Comparison of ENCODE assay signal across 10 mouse cellular contexts in genomic region chr3:95629755-95630154, GRCm38 (mm10). TPM values are rescaled to one million over a fixed set of nuclear protein-coding genes. Genes with fewer than 3 reads are reported as not detected.
A peak's percentile ranks its signal among the peaks of the same experiment; 100 is the strongest.
DNase-seq lines count a peak whose midpoint lies in the region; ATAC-seq lines count a peak whose summit lies in the region.
"Had no signal": no experiment of that assay in that cellular context is flagged by ENCODE, and none has a peak within 500 bp of the region (broad histone marks: within the 10 kb centered on the region; RNA-seq: fewer than 3 reads in every experiment).

No protein-coding gene starts in this region.

- no peak for ATAC-seq in midbrain, embryonic 11.5 days (ENCODE audit: low FRiP score)
- no peak for ATAC-seq in midbrain, embryonic 15.5 days (replicated peaks)
- no peak for ATAC-seq in intestine, embryonic 16.5 days
- no peak for ATAC-seq in kidney, embryonic 14.5 days (ENCODE audit: low FRiP score, low TSS enrichment)

- H3K9me3 ChIP-seq in midbrain, embryonic 11.5 days (ENCODE audit: control insufficient read depth, low read length): no peaks in the 10 kb centered on the region
- no peaks in the 10 kb centered on the region for H3K9me3 ChIP-seq in midbrain, embryonic 15.5 days
- no peaks in the 10 kb centered on the region for H3K9me3 ChIP-seq in intestine, embryonic 16.5 days (ENCODE audit: control insufficient read depth, low read length)
- no peaks in the 10 kb centered on the region for H3K9me3 ChIP-seq in kidney, embryonic 14.5 days (ENCODE audit: control insufficient read depth, low read length)
- H3K9me3 ChIP-seq: lung, embryonic 15.5 days; stomach, embryonic 15.5 days had no signal

- H3K4me1 ChIP-seq in midbrain, embryonic 11.5 days (ENCODE audit: control insufficient read depth, insufficient read depth, low read length): peaks cover 6% of the 10 kb centered on the region
- H3K4me1 ChIP-seq in midbrain, embryonic 15.5 days: peaks cover 26% of the 10 kb centered on the region
- H3K4me1 ChIP-seq in intestine, embryonic 16.5 days (ENCODE audit: control insufficient read depth, insufficient read depth, low read length): peaks cover 11% of the 10 kb centered on the region
- no peaks in the 10 kb centered on the region for H3K4me1 ChIP-seq in kidney, embryonic 14.5 days (ENCODE audit: control insufficient read depth, insufficient read depth, low read length)

- peak; percentile 23 for DNase-seq in midbrain, embryonic 11.5 days (ENCODE audit: low spot score, missing footprints)
- peak; percentile 51 for DNase-seq in cerebellum, adult 8-10 months
- DNase-seq in layer of hippocampus, postnatal 36 days: peak; percentile 77 to 82
- peak; percentile 86 for DNase-seq in telencephalon, adult 2 months (ENCODE audit: low read depth, low spot score)

- 89% methylated on average over 4 of the region's 4 CpGs for WGBS in midbrain, embryonic 11.5 days
- WGBS in midbrain, embryonic 15.5 days: 87% methylated on average over 4 of the region's 4 CpGs
- WGBS in intestine, embryonic 16.5 days: 70% methylated on average over 4 of the region's 4 CpGs
- WGBS in kidney, embryonic 14.5 days: 88% methylated on average over 4 of the region's 4 CpGs

- H3K27me3 ChIP-seq in midbrain, embryonic 11.5 days (ENCODE audit: control insufficient read depth, insufficient read depth, low read length): no peaks in the 10 kb centered on the region
- no peaks in the 10 kb centered on the region for H3K27me3 ChIP-seq in midbrain, embryonic 15.5 days (replicated peaks)
- H3K27me3 ChIP-seq in intestine, embryonic 16.5 days (replicated peaks; ENCODE audit: control insufficient read depth, insufficient read depth, low read length): no peaks in the 10 kb centered on the region
- H3K27me3 ChIP-seq in kidney, embryonic 14.5 days (ENCODE audit: control insufficient read depth, insufficient read depth, low read length): no peaks in the 10 kb centered on the region
- H3K27me3 ChIP-seq: lung, embryonic 15.5 days; stomach, embryonic 15.5 days had no signal

- H3K27ac ChIP-seq in midbrain, embryonic 11.5 days (ENCODE audit: low read depth, low read length): no peak overlapping the region
- no peak overlapping the region for H3K27ac ChIP-seq in midbrain, embryonic 15.5 days
- no peak overlapping the region for H3K27ac ChIP-seq in intestine, embryonic 16.5 days (ENCODE audit: low read length)
- no peak overlapping the region for H3K27ac ChIP-seq in kidney, embryonic 14.5 days (ENCODE audit: low read depth, low read length)
- H3K27ac ChIP-seq: kidney, postnatal 0 days; lung, embryonic 15.5 days; stomach, embryonic 15.5 days had no signal

- H3K4me2 ChIP-seq in midbrain, embryonic 11.5 days: no peak overlapping the region
- H3K4me2 ChIP-seq in midbrain, embryonic 15.5 days: no peak overlapping the region
- H3K4me2 ChIP-seq in intestine, embryonic 16.5 days (ENCODE audit: low read depth, low read length): no peak overlapping the region
- H3K4me2 ChIP-seq in kidney, embryonic 14.5 days (replicated peaks; ENCODE audit: low read depth, low read length): no peak overlapping the region
- H3K4me2 ChIP-seq: lung, embryonic 15.5 days; stomach, embryonic 15.5 days had no signal

- H3K36me3 ChIP-seq in midbrain, embryonic 11.5 days (ENCODE audit: control insufficient read depth, insufficient read depth, low read length): peaks cover 24% of the 10 kb centered on the region; the same call in 1 of the 2 replicates
- H3K36me3 ChIP-seq in midbrain, embryonic 15.5 days (replicated peaks): peaks cover 56% of the 10 kb centered on the region
- H3K36me3 ChIP-seq in intestine, embryonic 16.5 days (ENCODE audit: control insufficient read depth, insufficient read depth, low read length): peaks cover 12% of the 10 kb centered on the region
- H3K36me3 ChIP-seq in kidney, embryonic 14.5 days (ENCODE audit: control insufficient read depth, insufficient read depth, low read length): peaks cover 81% of the 10 kb centered on the region

- H3K4me3 ChIP-seq in midbrain, embryonic 11.5 days (ENCODE audit: low read depth, low read length): no peak overlapping the region
- H3K4me3 ChIP-seq in midbrain, embryonic 15.5 days: no peak overlapping the region
- no peak overlapping the region for H3K4me3 ChIP-seq in intestine, embryonic 16.5 days (ENCODE audit: low read length)
- no peak overlapping the region for H3K4me3 ChIP-seq in kidney, embryonic 14.5 days (ENCODE audit: low read length)
- H3K4me3 ChIP-seq: lung, embryonic 15.5 days; stomach, embryonic 15.5 days had no signal

- H3K9ac ChIP-seq in midbrain, embryonic 11.5 days (ENCODE audit: low read length): no peak overlapping the region
- H3K9ac ChIP-seq in midbrain, embryonic 15.5 days: no peak overlapping the region
- no peak overlapping the region for H3K9ac ChIP-seq in intestine, embryonic 16.5 days (ENCODE audit: low read depth, low read length)
- no peak overlapping the region for H3K9ac ChIP-seq in kidney, embryonic 14.5 days (ENCODE audit: low read depth, low read length)
- H3K9ac ChIP-seq: lung, embryonic 15.5 days; stomach, embryonic 15.5 days had no signal

RNA-seq across cellular contexts. Expression of gene Ensa, which starts 5.0 kb away (rescaled TPM):
- 88.1 and 93.2 TPM in 2 replicates for polyA plus RNA-seq in midbrain, embryonic 11.5 days (2014; fragmentation: Nextera tagmentation; extraction: Ambion mirVana)
- 123 and 133 TPM in 2 replicates for polyA plus RNA-seq in midbrain, embryonic 15.5 days (2015; fragmentation: Nextera tagmentation; extraction: Ambion mirVana)
- total RNA-seq in layer of hippocampus, postnatal 36 days (2021): 100 to 1,000 TPM; 310 TPM
- 67.3 and 69.9 TPM in 2 replicates for polyA plus RNA-seq in intestine, embryonic 16.5 days (2015; fragmentation: Nextera tagmentation; extraction: Ambion mirVana)
- 64.0 and 66.9 TPM in 2 replicates for polyA plus RNA-seq in kidney, embryonic 14.5 days (2014; fragmentation: Nextera tagmentation; extraction: Ambion mirVana)

RNA-seq across cellular contexts. Expression of gene Mcl1, which starts 28.8 kb away (rescaled TPM):
- 74.1 and 79.9 TPM in 2 replicates for polyA plus RNA-seq in midbrain, embryonic 11.5 days (2014; fragmentation: Nextera tagmentation; extraction: Ambion mirVana)
- polyA plus RNA-seq in midbrain, embryonic 15.5 days (2015; fragmentation: Nextera tagmentation; extraction: Ambion mirVana): 47.8 and 47.9 TPM in 2 replicates
- total RNA-seq in layer of hippocampus, postnatal 36 days (2021): 10 to 100 TPM; 60.8 to 61.3 TPM
- 14.7 and 17.0 TPM in 2 replicates for polyA plus RNA-seq in intestine, embryonic 16.5 days (2015; fragmentation: Nextera tagmentation; extraction: Ambion mirVana)
- polyA plus RNA-seq in kidney, embryonic 14.5 days (2014; fragmentation: Nextera tagmentation; extraction: Ambion mirVana): 47.4 and 76.1 TPM in 2 replicates

RNA-seq across cellular contexts. Expression of gene Golph3l, which starts 41.0 kb away (rescaled TPM):
- polyA plus RNA-seq in midbrain, embryonic 11.5 days (2014; fragmentation: Nextera tagmentation; extraction: Ambion mirVana): 41.8 and 45.1 TPM in 2 replicates
- 27.4 and 27.9 TPM in 2 replicates for polyA plus RNA-seq in midbrain, embryonic 15.5 days (2015; fragmentation: Nextera tagmentation; extraction: Ambion mirVana)
- 10 to 100 TPM; 26.3 to 26.4 TPM for total RNA-seq in layer of hippocampus, postnatal 36 days (2021)
- 42.6 and 44.3 TPM in 2 replicates for polyA plus RNA-seq in intestine, embryonic 16.5 days (2015; fragmentation: Nextera tagmentation; extraction: Ambion mirVana)
- polyA plus RNA-seq in kidney, embryonic 14.5 days (2014; fragmentation: Nextera tagmentation; extraction: Ambion mirVana): 28.2 and 35.6 TPM in 2 replicates

RNA-seq across cellular contexts. Expression of gene Adamtsl4, which starts 58.0 kb away (rescaled TPM):
- 0.28 and 0.52 TPM in 2 replicates for polyA plus RNA-seq in midbrain, embryonic 11.5 days (2014; fragmentation: Nextera tagmentation; extraction: Ambion mirVana)
- 1.0 TPM in 2 replicates for polyA plus RNA-seq in midbrain, embryonic 15.5 days (2015; fragmentation: Nextera tagmentation; extraction: Ambion mirVana)
- total RNA-seq in layer of hippocampus, postnatal 36 days (2021): 1 to 10 TPM; 5.0 to 5.1 TPM
- polyA plus RNA-seq in intestine, embryonic 16.5 days (2015; fragmentation: Nextera tagmentation; extraction: Ambion mirVana): 2.5 and 3.2 TPM in 2 replicates
- 2.0 and 3.7 TPM in 2 replicates for polyA plus RNA-seq in kidney, embryonic 14.5 days (2014; fragmentation: Nextera tagmentation; extraction: Ambion mirVana)

Comparison
In these comparisons a context has a peak if more than half of its experiments do, and no peak if none do; other contexts are left out.
1. DNase-seq: peak in every context shown above with its lines; median percentile 86 in telencephalon, adult 2 months; 80 in layer of hippocampus, postnatal 36 days; 51 in cerebellum, adult 8-10 months; 23 in midbrain, embryonic 11.5 days.